Mouse (Mus musculus): Measurements from ENCODE around the gene Aldh3a2. TPM values are rescaled to one million over a fixed set of nuclear protein-coding genes. Genes with fewer than 3 reads are reported as not detected.
"Not testable (repeated sequence)": the region's sequence is repeated elsewhere in the genome, so short reads cannot be mapped to it uniquely, and the experiment has no call there.

The Aldh3a2 gene
- total RNA-seq, 4 experiments from 2014 or later: 9.5 to 16.0 (median 13.4) TPM

DNA sequence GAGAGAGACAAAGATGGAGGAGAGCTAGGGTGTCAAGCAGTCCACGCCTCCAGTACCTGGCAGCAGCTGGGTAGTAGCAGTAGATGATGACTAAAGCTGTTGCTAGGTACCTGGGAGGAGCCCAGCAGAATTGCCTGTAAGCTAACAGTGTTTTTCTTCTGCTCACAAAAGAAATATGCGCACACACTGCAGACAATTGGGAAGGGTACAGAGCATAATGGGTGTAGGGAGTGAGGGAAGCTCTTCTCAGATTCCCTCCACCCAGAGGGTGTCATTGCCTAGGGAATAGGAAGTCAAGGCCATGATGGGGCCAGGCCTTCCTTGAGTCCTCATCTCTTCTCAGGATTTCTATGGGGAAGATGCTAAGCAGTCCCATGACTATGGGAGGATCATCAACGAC lies 51.3 kb downstream of the Aldh3a2 start:
- no peak for DNase-seq (ENCODE audit: low spot score in 2 of 2)

DNA sequence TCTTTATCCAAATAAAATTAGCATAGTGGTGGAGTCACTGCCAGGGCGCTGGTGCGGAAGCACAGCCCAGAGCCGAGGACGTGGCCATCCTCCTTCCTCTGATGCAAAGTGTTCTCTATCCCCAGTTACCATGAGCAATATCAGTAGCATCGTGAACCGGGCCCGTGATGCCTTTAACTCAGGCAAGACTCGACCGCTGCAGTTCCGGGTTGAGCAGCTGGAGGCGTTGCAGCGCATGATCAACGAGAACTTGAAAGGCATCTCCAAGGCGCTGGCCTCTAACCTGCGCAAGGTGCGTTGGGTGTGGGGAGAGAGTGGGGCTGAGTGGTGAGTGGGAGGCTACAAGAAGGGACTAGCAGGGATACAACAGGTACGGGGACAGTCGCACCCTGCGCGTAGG lies 55.2 kb downstream of the Aldh3a2 start:
- DNase-seq (ENCODE audit: low spot score in 2 of 2): no peak

DNA sequence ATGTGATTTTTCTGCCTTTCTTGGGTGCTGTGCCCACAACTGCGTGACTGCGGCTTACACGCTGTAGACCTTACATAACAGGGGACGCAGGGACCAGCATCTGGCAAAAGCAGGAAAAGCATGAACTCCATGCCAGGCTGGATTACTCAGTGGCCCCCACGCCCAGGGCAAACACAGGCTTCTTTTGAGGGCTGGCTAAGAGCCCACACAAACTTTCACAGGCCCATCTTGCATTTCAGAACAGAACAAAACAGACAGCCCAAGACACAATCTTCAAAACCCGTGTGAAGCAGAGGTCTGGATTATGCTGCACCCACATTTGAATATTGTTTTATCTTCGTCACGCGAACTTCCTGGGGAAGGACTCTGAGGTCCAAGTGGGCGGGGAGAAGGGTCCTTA lies 58.9 kb downstream of the Aldh3a2 start:
- no peak for DNase-seq (ENCODE audit: low spot score in 2 of 2)

DNA sequence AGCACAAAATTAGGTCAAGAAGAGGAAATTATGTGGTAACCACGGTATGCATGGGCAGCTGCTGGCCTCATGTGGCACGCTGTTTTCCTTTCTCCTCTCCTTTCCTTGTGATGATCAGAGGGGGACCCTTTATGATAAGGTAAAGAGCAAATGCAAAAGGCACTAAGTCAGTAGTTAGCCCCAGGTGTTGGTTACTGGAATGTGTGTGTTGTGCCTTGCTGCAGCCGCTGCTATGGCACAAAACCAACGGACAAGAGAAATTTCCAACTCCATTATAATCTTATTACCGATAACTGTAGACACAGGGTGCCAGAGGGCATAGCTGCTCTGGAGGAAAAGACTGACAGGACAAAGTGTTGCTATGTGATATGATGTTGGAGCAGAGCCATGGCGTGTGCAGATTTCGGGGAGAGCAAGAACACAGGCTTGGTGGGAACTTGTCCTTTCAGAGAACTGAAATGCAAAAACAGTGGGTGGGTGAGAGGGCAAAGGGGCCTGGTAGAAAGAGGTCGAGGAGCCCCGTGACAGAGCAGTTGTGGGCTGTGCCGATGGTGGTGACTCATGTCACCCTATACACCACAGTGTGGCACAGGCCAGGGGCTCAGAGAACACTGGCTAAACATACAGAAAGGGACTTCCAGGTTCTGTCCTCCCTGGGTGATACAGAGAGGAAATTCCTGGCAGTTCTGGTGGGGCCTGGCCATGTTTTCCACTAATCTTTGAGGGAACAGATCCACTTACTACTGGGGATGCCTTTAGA lies 59.6 kb downstream of the Aldh3a2 start, which contains the start of gene Aldh3a1:
Aldh3a1 (plus strand) TSS at position 51 of the 760 bp plus-strand sequence.
- no peak for DNase-seq (ENCODE audit: low spot score in 2 of 2)

DNA sequence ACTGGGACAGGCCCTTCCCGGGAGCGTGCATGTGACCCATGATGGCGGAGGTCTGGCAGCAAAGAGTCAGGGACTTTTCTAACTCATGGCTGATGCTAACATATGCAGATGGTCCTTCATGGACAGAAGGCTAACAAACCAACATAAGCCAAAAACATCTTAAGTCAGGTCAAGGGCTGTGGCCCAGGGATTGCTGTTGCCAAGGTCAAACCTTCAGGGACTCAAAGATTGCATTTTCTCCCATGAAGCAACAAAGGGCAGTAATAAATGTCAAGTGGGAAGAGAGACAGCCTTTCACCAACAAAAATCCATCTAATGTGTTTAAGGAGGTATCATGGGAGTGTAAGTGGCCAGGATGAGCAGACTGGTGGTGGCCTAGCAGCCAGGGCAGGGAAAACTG lies 61.1 kb downstream of the Aldh3a2 start:
- no peak for DNase-seq (ENCODE audit: low spot score in 2 of 2)

DNA sequence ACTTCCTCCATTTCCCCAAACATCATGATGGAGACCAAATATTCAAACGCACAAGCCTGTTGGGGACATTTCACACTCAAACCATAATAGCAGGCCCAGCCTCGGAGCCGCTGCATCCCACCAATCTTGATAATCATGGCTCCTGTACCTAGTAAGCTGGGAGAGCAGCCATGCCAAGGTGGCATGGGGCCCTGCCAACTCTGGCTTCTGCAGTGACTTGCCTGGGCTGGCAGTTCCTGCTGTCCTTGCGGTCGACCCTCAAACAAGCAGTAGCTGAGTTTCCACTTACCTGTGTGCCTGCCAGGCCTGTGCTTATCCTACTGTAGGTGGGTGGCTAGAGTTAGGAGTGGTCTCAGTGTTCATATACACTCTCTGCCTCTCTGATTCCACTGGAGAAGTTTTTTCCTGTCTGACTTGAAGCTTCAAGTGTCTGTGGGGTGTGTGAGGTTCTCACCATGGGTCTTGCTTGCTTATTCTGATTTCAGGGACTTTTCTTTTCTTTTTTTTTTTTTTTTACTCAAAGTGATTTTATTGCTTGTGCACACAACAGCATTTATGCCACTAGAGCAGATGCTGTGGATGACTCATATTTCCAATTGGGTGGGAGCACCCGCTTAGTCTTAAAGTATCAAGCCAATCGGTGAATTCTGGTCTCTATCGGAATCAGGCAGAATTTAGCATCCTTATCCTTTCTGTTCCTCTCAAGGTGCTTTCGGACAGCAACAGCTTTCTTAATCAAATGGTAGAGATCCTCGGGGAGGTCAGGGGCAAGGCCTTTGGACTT lies 61.9 kb downstream of the Aldh3a2 start:
- DNase-seq (ENCODE audit: low spot score in 2 of 2): no peak

DNA sequence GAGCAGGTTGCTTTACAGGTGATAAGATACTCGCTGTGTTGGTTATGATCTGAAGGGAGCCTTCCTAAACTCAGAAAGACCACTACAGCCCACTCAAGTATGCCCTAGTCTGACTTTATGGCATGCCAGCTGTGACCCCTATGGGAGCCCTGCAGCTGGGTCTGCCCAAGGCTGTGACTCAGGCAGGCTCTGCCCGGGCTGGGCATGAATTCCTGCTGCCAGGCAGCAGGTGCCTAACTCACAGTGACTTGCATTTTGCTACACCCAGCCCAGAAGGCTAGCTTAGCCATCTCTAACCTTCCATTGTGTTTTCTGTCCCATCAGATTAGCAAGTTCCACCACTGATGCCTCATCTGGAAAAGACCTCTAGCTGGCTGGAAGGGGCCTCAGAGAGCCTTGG lies 64.5 kb downstream of the Aldh3a2 start:
- no peak for DNase-seq (ENCODE audit: low spot score in 2 of 2)

DNA sequence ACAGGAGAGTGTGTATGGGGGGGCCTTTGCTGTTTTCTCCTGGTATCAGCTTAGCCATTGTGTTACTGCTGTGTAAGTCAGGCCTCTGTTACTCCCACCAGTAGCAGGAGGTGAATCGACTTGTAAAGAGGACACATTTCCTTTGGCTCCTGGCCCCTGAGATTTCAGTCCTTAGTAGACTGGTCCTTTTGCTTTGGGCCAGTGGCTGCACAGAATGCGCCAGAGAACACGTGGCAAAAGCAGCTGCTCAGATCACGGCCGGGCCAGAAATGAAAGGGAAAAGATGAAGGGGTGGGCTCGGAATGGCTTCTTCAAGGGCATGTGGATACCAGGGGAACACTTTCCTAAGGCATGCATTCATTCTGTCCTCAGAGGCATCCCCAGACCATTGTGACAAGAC lies 65.1 kb downstream of the Aldh3a2 start:
- no peak for DNase-seq (ENCODE audit: low spot score in 2 of 2)

DNA sequence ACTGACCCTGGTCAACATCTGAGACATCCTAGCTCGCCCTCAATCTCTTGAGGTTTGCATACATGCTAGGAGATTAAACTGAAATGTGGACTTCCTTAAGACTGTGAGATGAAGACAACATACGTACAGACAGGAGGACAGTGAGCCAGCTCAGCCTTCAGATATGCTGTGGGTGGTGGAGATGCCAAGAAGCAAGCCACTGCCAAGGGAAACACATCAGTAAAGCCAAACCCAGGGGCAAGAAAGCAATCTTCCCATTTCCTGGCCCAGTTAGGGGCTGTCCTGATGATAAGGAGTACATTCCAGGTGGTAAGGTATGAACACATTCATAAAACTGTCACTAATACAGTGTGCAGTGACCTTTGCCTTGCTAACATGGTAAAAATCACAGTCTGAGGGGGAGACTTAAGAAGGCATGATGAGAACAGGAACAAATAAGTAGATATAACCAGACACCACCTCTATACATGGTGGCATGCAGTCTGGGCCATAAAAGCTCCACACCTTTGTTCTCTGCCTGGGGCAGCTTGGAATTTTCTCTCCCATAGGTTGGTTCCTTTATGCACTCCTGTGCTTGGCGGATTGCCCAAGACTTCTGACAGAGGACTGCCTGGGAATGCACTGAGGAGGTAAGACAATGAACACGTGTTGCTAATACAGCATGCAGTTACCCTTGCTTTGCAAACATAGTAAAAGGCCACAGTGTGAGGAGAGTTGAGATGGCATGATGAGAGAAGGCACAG lies 67.5 kb downstream of the Aldh3a2 start:
- no peak for DNase-seq (ENCODE audit: low spot score in 2 of 2)

DNA sequence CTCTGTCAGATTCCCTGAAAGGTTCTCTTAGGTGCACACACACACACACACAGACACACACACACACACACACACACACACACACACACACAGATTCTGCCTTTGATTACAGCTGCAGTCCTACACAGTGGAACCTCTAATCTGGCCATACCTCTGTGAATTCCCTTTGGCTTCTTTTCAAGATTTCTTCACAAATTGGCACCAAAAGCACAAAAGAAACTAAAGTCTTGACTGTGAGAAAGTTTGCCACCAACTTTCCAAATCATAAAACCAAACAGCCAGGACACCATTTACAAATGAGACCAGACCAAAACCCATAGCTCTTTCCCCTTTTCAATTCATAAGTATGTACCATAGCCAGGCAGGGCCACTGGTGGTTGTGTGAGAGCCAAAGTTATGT lies 69.3 kb downstream of the Aldh3a2 start:
- DNase-seq (ENCODE audit: low spot score in 2 of 2): no peak

DNA sequence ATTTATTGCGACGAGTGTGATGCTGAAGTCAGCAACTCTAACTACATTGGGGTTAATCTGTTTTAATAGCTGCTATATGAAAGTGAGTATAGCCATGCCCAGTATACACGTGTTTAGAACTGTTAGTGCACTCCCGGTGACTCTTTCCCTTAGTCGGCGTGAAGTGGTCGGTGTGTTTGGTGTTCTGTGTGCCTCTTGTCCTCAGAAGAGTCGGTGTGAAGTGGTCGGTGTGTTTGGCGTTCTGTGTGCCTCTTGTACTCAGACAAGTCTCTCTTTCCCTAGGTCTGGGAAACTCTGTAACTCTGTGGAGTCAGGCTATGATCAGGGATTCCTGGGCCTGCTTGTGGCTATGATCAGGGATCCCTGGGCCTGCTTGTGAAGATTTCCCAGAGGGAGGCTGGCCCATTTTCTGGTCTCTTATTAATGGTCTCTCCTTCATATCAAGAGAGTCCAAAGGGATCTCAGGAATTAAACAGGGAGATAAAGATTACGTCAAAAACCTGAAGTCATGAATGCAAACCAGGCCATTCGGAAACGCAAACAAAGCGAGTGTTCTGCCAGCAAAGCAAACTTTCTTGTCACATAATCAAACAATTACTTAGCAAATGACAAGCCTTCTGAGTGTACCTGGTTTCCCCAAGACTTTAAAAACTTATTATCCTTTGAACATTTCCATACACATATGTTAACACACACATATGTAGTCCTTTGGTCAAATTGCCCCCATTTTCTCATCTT lies 70.5 kb downstream of the Aldh3a2 start:
- DNase-seq (ENCODE audit: low spot score in 2 of 2): no peak

DNA sequence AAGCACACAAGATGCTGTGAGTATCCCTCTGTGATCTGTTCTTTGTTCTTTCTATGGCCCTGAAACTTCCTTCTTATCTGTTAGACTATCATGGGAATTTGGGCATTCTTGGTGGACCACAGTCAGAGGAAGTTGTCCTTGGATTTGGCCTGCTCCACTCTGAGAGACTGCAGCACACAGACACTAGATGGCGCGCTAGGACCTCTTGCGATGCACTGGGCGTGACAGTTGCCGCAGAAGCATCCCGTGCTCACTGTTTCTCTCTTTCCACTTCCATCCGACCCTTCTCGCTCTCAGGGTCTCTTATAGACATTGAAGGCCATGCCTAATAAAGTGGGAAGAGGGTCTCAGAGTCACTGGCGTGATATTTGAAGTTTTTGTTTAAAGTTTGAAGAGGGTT lies 73.9 kb downstream of the Aldh3a2 start:
- peak; percentile 61 to 63 for DNase-seq (ENCODE audit: low spot score in 2 of 2)

DNA sequence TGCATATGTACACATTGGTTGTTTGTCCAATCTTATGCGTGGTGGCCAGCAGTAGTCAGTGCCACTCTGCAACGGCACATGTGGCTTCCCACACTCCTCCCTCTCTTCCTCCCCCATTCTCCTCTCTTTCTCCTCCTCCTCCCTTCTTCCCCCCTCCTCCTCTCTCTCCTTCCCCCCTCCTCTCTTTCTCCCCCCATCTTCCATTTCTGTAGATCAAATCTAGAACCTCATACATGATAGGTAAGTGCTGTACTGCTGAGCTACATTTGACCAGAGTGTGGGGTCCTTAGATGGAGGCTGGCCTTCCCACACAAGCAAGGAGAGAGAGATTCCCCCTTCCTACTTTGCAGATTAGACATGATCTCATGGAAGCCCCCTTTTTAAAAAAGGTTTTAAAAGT lies 74.5 kb downstream of the Aldh3a2 start:
- no peak for DNase-seq (ENCODE audit: low spot score in 2 of 2)

DNA sequence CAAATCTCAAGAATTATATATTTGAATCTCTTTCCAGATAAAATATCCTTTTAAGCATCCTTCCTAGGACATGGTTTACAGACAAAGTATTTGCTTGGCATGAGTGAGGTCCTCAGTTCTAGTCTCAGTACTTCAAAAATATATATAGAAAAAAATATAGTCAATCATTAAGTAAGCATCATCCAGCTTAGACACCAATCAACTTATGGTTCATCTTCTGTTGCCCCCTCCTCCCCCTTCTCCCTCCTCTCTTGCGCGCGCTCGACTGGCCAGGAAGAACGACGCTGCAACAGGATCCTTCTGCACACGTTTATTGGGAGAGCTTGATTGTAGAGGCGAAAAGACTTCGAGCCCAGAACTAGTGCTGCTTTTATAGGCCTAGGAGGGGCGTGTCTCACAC lies 75.1 kb downstream of the Aldh3a2 start:
- not testable (repeated sequence) for DNase-seq (ENCODE audit: low spot score in 2 of 2)

DNA sequence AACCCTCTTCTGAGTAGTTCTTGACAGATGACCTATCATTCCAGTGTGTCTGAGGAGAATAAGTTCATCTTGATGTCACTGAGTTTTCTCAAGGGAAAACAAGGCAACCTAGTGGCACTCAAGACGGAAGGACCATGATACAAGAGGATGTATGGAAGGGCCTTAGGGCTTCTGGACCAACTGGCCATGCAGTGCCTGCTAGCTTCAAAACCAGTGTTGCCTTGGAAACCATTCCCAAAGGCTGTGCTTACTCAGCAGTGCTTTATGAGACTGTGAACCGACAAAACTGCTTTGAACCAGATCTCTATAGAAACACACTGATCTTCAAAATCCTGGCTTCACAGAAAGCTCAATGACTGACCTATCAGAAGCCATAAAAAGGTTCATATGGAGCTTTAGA lies 76.5 kb downstream of the Aldh3a2 start:
- no peak for DNase-seq (ENCODE audit: low spot score in 2 of 2)

DNA sequence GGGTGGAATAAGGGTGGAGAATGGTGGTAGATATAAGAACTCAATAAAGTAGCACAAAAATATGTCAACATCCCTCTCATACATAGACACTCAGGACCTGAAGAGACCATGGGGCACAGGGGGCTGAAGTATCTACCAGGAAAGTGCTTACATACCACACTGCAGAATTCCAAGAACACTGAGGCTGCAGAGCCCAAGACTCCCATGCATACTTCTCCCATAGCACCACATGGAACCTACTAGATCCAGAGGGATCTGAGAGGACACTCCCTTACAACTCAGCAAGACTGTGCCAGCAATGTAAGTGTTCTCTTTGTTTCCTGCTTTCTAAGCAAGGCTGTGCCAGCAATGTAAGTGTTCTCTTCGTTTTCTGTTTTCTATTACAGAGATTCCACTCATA lies 83.4 kb downstream of the Aldh3a2 start:
- DNase-seq (ENCODE audit: low spot score in 2 of 2): no peak

DNA sequence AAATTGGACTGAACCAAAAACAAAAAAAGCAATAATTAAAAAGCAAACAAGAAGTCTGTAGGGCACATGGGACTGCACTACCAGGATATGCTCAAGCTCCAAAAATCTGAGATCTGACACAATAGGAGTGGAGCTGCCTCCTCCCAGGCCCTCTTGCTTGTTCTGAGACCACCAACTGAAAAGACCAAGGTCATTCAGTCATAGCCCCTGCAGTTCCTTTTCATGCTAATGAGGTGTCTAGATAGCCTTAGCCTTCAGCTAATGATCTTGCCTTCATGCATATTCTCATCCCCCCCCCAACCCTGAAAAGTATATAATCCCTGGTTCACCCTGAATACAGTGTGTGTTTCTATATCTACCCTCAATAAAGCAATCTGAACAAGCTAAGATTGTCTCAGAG lies 85.6 kb downstream of the Aldh3a2 start:
- no peak for DNase-seq (ENCODE audit: low spot score in 2 of 2)

DNA sequence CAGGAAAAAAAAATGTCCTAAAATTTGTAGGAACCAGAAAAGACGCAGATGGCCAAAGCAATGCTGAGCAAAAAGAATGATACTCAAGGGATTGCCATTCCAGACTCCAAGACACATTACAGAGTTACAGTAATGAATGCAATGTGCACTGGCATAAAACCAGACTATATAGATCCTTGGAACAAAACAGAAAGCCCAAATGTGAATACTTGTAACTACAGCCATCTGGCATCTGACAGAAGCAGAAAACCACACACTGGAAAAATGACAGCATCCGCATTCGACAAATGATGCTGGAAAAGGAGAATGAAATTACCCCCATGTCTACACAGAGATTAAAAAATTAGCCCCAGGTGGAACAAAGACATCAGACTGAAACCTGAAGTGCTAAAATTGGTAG lies 86.9 kb downstream of the Aldh3a2 start:
- no peak for DNase-seq (ENCODE audit: low spot score in 2 of 2)

DNA sequence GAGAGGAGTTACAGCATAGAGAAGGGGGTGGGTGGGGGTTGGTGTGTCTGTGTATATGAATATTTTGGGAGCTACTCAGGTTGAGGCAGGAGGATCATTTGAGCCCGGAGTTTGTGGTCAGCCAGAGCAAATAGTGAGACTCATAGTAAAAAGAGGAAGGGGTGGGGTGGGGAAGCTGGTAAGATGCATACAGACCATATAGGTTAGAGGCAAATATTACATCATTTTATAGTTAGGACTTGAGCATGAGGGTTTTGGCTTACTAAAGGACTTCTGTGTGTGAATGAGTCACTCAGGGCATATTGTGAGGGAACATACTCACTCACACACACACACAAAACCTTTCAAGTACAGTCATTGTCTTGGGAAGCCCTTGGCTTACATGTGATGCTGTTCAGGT lies 90.9 kb downstream of the Aldh3a2 start:
- DNase-seq (ENCODE audit: low spot score in 2 of 2): no peak

DNA sequence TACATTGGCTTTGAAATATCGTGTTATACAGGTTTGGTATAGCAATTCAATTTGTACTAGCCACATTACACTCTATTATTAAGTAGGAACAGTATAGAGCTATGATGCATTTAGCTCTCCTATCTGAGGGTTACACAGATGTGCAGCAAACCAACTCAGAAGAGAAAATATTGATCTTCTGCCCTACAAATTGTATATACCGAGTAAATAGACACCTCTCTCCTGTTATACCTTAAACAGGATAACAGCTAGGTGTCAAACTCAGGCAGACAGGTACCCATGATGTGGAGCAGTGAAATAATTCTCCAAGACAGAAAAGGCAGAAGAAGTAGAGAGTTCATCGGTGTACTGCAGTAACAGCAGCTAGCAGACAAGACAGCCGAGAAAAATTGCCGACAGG lies 91.5 kb downstream of the Aldh3a2 start:
- DNase-seq (ENCODE audit: low spot score in 2 of 2): no peak

DNA sequence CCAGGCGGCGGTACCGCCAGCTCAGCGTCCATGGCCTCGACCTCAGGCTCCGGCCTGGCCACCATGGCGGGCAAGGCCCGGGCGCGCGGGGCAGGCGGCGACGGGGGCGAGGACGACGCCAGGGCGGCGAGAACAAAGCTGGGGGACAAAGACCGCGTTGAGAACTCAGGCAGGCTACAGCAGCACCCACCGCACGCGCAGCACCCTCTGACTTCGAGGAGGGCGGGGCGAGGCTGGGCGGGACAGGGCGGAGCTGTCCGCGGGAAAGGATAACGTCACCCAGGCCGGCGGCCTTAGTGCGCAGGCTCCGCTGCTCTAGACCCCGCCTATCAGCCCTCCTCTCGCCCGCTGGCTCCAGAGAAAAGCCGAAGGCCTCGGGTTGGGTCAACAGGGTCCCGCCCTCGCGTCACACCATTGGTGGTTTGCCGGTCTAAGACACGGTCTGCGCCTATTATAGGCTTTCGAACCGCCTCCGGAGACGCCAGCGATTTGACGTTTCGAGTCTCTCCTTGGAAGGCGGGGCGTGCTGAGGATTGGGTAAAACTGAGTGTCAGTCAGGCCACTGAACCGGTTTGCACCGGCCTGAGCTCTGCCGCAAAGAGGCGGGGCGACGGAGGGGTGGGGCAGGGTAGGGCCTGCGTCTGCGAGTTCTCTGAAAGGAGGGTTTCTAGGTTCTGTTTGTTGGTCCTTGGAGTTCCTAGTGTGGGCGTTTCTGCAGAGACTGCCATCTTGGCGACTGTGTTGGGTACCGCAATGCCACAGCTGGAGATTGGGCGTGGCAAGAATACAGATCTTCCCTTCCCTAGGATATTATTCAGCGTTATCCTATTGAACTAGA lies 92.2 kb downstream of the Aldh3a2 start, which contains the start of gene Usp22:
Usp22 (minus strand) TSS at position 235 of the 838 bp plus-strand sequence.
- peak; percentile 99 for DNase-seq (ENCODE audit: low spot score in 2 of 2)

Measured in gastrocnemius, adult 8-10 months (tissue).